Mouse (Mus musculus) MEL (cell line): Measurements from ENCODE around the gene Ror1.

ENCODE experiments used
- CTCF ChIP-seq, 3 experiments: IDR thresholded peaks in 2 of 3; conservative IDR thresholded peaks in 1 of 3; 2 replicates each; pipeline ENCODE4 v1.5.1; 2011 to 2012; ENCODE audit warnings: low read length in 3 of 3, low read depth in 2 of 3, mild to moderate bottlenecking in 2 of 3, improper control_type of control experiment in 1 of 3, inconsistent platforms in 1 of 3, mixed read lengths in 1 of 3, moderate library complexity in 1 of 3; ENCODE audit not compliant: control insufficient read depth in 1 of 3, insufficient read depth in 1 of 3, poor library complexity in 1 of 3, severe bottlenecking in 1 of 3
- EP300 ChIP-seq, 2 experiments: IDR thresholded peaks; 2 replicates each; pipeline ENCODE4 v1.6.1; 2011; ENCODE audit warnings: improper control_type of control experiment in 2 of 2, low read length in 2 of 2, low read depth in 1 of 2, mild to moderate bottlenecking in 1 of 2
- HCFC1 ChIP-seq: IDR thresholded peaks from 2 replicates; pipeline ENCODE4 v1.6.1; 2012; ENCODE audit warnings: low read depth, mild to moderate bottlenecking, inconsistent platforms, low read length, improper control_type of control experiment, moderate library complexity
- MAX ChIP-seq: IDR thresholded peaks from 2 replicates; pipeline ENCODE4 v1.6.1; 2011; ENCODE audit warnings: low read length, improper control_type of control experiment
- POLR2A ChIP-seq, 2 experiments: IDR thresholded peaks; 2 replicates each; pipeline ENCODE4 v1.6.1; 2011 to 2012; ENCODE audit warnings: low read length in 2 of 2, mild to moderate bottlenecking in 2 of 2, control low read depth in 1 of 2, improper control_type of control experiment in 1 of 2, low read depth in 1 of 2, moderate library complexity in 1 of 2; ENCODE audit not compliant: control insufficient read depth in 1 of 2, insufficient read depth in 1 of 2, poor library complexity in 1 of 2
- POLR2AphosphoS5 ChIP-seq: IDR thresholded peaks from 2 replicates; pipeline ENCODE4 v1.6.1; 2012; ENCODE audit warnings: low read depth, borderline replicate concordance, mild to moderate bottlenecking, inconsistent platforms, low read length, moderate library complexity, mixed read lengths
- RAD21 ChIP-seq: IDR thresholded peaks from 2 replicates; pipeline ENCODE4 v1.6.1; 2011; ENCODE audit warnings: mild to moderate bottlenecking, low read depth, low read length, improper control_type of control experiment
- RCOR1 ChIP-seq: IDR thresholded peaks from 2 replicates; pipeline ENCODE4 v1.6.1; 2012; ENCODE audit warnings: low read depth, mild to moderate bottlenecking, inconsistent platforms, low read length, improper control_type of control experiment
- ZNF384 ChIP-seq: IDR thresholded peaks from 2 replicates; pipeline ENCODE4 v1.6.1; 2012; ENCODE audit warnings: low read depth, mild to moderate bottlenecking, inconsistent platforms, low read length, improper control_type of control experiment

GRCm38 (mm10) chr4:100381760-100382159 lies 286.2 kb downstream of the Ror1 start:
- TF ChIP-seq POLR2A (IDR thresholded peaks at IDR 0.05; ENCODE audit: control insufficient read depth in 1 of 2, insufficient read depth in 1 of 2, low read depth in 1 of 2, low read length in 2 of 2, poor library complexity in 1 of 2): no peak
- no peak for TF ChIP-seq CTCF (IDR thresholded peaks at IDR 0.05 in 2 of 3, conservative IDR thresholded peaks at IDR 0.05 in 1 of 3; ENCODE audit: control insufficient read depth in 1 of 3, insufficient read depth in 1 of 3, low read depth in 2 of 3, low read length in 3 of 3, poor library complexity in 1 of 3, severe bottlenecking in 1 of 3)
- no peak for TF ChIP-seq MAX
- no peak for TF ChIP-seq RAD21
- no peak for TF ChIP-seq RCOR1
- TF ChIP-seq POLR2AphosphoS5: no peak
- TF ChIP-seq EP300 (IDR thresholded peaks at IDR 0.05; ENCODE audit: low read depth in 1 of 2, low read length in 2 of 2): no peak
- TF ChIP-seq ZNF384: no peak
- TF ChIP-seq HCFC1: no peak
